Mouse (Mus musculus) cortical plate, adult 2 months (tissue): Measurements from ENCODE around the gene Tma7.

Source experiments
- CTCF ChIP-seq: fragments of 200-500 bp; IDR thresholded peaks from 2 replicates; pipeline ENCODE4 v1.5.1; 2011; ENCODE audit warnings: mild to moderate bottlenecking, control low read depth, low read length; ENCODE audit not compliant: insufficient read depth; ENCODE audit errors: extremely low read depth
- POLR2A ChIP-seq: fragments of 200-500 bp; IDR thresholded peaks from 2 replicates; pipeline ENCODE4 v1.6.1; 2011; ENCODE audit warnings: mild to moderate bottlenecking, low read length, control low read depth; ENCODE audit not compliant: insufficient read depth; ENCODE audit errors: extremely low read depth

DNA sequence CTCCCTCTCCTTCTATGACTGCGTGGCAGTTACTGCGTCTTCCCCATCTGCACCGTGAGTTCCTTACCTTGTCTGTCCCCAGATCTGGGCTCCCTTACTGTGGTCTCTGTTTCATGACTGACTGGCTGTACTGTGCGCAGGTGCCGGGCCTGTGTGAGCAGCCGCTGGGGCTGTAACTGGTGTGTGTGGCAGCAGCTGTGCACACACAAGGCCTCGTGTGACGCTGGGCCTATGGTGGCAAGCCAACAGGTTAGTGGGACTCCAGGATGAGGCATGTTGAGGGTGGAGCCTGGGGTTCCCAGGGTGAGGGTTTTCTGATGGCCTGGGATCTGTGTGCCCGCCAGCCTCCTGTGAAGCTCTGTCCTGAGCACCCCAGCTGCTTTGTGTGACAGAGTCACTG, 21.7 kb upstream of the Tma7 start:
- TF ChIP-seq POLR2A (no peak), CTCF (no peak)
